Mouse (Mus musculus) intestine, embryonic 14.5 days (tissue): ENCODE measurements around the gene Arsg. TPM values are rescaled to one million over a fixed set of nuclear protein-coding genes. Genes with fewer than 3 reads are reported as not detected.

Experiments
- ATAC-seq: fragments of 200-750 bp; cut with Nextera tagmentation; replicated peaks from 2 replicates; pipeline ENCODE4 v1.8.0; 2017; ENCODE audit warnings: low read depth, moderate number of reproducible peaks, moderate TSS enrichment, moderate library complexity; ENCODE audit not compliant: low FRiP score, low TSS enrichment
- DNase-seq: peaks from one replicate; pipeline ENCODE4 v3.0.0-alpha.2; 2018; ENCODE audit warnings: low spot score
- H3K27ac ChIP-seq: fragments of 300-500 bp; sonication (generic); 2 replicates; pipeline ENCODE4 v1.5.1; 2014; ENCODE audit warnings: low read depth, mild to moderate bottlenecking, control low read depth
- H3K27me3 ChIP-seq: fragments of 300-500 bp; sonication (generic); replicated peaks from 2 replicates; pipeline ENCODE4 v1.6.1; 2014; ENCODE audit warnings: low read length, control low read depth; ENCODE audit not compliant: control insufficient read depth, insufficient read depth
- H3K36me3 ChIP-seq: fragments of 300-500 bp; sonication (generic); 2 replicates; pipeline ENCODE4 v1.6.1; 2014; ENCODE audit warnings: low read length, control low read depth; ENCODE audit not compliant: control insufficient read depth, insufficient read depth
- H3K4me1 ChIP-seq: fragments of 300-500 bp; sonication (generic); replicated peaks from 2 replicates; pipeline ENCODE4 v1.6.1; 2014; ENCODE audit warnings: low read length, control low read depth, mixed read lengths; ENCODE audit not compliant: control insufficient read depth, insufficient read depth
- H3K4me2 ChIP-seq: fragments of 300-500 bp; sonication (generic); 2 replicates; pipeline ENCODE4 v1.6.1; 2014; ENCODE audit warnings: low read length
- H3K4me3 ChIP-seq: fragments of 300-500 bp; sonication (generic); 2 replicates; pipeline ENCODE4 v1.5.1; 2014; ENCODE audit warnings: low read depth, low read length, control low read depth, mixed read lengths
- H3K9ac ChIP-seq: fragments of 300-500 bp; sonication (generic); 2 replicates; pipeline ENCODE4 v1.6.1; 2014; ENCODE audit warnings: mild to moderate bottlenecking, low read length
- H3K9me3 ChIP-seq: fragments of 300-500 bp; sonication (generic); 2 replicates; pipeline ENCODE4 v1.6.1; 2016; ENCODE audit warnings: low read length, control low read depth; ENCODE audit not compliant: control insufficient read depth
- WGBS: fragments of 180-500 bp; shearing (Covaris S2); extraction: QIAGEN DNeasy Blood & Tissue Kit; methylation state at CpG from one replicate; pipeline ENCODE4 v1.1.7; 2014; 5-methylcytosine and 5-hydroxymethylcytosine counted together
- polyA plus RNA-seq: library from polyadenylated mRNA; unstranded; fragments of >200 nt; fragmentation: Nextera tagmentation; extraction: Ambion mirVana; gene quantifications from 2 replicates; pipeline ENCODE4 v1.2.1, GENCODE M21; 2014

Arsg gene
- polyA plus RNA-seq, 1 experiment from 2014 or later, result 2.8 TPM

- Histone ChIP-seq H3K9me3 (no peaks in the 10 kb centered on the region), H3K4me2 (no peak overlapping the region), H3K36me3 (no peaks in the 10 kb centered on the region), H3K4me1 (no peaks in the 10 kb centered on the region), H3K4me3 (no peak overlapping the region), H3K27me3 (no peaks in the 10 kb centered on the region), H3K27ac (no peak overlapping the region), H3K9ac (no peak overlapping the region)
- WGBS, result 58% methylated on average over 3 of the region's 3 CpGs
- no peak for DNase-seq
- ATAC-seq, result no peak
Observed at GRCm38 (mm10) chr11:109507068-109507467, 33.9 kb downstream of the Arsg start.

GRCm38 (mm10) chr11:109512995-109513675, 40.0 kb downstream of the Arsg start:
- Histone ChIP-seq H3K27me3 (no peaks in the 10 kb centered on the region), H3K36me3 (no peaks in the 10 kb centered on the region), H3K27ac (no peak overlapping the region), H3K4me1 (no peaks in the 10 kb centered on the region), H3K4me2 (no peak overlapping the region), H3K9me3 (no peaks in the 10 kb centered on the region), H3K9ac (no peak overlapping the region), H3K4me3 (no peak overlapping the region)
- 89% methylated on average over 16 of the region's 16 CpGs for WGBS
- ATAC-seq (no peak), DNase-seq (no peak)

GRCm38 (mm10) chr11:109514064-109514612, 41.0 kb downstream of the Arsg start:
- H3K27me3 ChIP-seq, result no peaks in the 10 kb centered on the region
- DNase-seq (no peak), ATAC-seq (peak; percentile 55; the same call in 1 of the 2 replicates)
- H3K4me1 ChIP-seq, result no peaks in the 10 kb centered on the region
- H3K4me3 ChIP-seq, result no peak overlapping the region
- no peak overlapping the region for H3K4me2 ChIP-seq
- WGBS, result 36% methylated on average over 3 of the region's 3 CpGs
- no peak overlapping the region for H3K9ac ChIP-seq
- no peak overlapping the region for H3K27ac ChIP-seq
- H3K36me3 ChIP-seq, result no peaks in the 10 kb centered on the region
- H3K9me3 ChIP-seq, result no peaks in the 10 kb centered on the region

DNA sequence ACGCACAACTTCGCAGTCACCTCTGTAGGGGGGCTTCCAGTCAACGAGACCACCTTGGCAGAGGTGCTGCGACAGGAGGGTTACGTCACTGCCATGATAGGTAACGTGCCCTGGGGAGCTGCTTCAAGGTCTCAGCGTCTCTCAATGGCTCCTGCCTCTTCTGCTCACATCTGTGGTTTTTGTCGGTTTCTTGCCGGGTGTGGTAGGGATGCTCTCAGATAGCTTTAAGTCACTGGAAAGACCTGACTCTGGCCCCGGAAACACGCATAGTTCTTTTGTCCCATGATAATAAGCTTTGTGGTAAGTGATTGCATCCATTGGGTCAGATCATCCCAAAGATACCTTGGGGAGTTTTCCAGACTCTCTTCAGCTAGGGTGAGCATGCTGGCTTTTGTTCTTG, 44.2 kb downstream of the Arsg start:
- H3K4me1 ChIP-seq, result no peaks in the 10 kb centered on the region
- no peak overlapping the region for H3K4me3 ChIP-seq
- H3K27me3 ChIP-seq, result no peaks in the 10 kb centered on the region
- WGBS, result 88% methylated on average over 11 of the region's 11 CpGs
- no peaks in the 10 kb centered on the region for H3K9me3 ChIP-seq
- DNase-seq (no peak), ATAC-seq (no peak)
- no peak overlapping the region for H3K9ac ChIP-seq
- no peak overlapping the region for H3K4me2 ChIP-seq
- no peaks in the 10 kb centered on the region for H3K36me3 ChIP-seq
- H3K27ac ChIP-seq, result no peak overlapping the region

DNA sequence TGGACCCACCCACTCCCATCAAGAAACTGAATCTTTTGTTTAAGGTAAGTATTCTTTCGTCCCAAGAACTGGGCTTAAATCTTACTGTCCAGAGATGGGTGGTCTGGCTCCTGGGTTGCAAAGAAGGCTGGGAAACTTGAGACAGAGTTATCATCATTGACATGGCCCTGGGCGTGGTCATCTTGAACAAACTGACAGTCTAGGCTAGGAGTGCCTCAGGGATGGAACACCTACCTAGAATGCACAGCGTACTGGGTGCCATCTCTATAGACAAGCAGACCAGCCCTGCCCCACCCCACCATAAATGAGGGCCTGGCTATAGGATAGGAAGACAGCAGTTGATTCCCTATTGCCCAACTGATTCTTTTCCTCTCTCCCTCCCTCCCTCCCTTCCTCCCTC, 44.6 kb downstream of the Arsg start:
- no peak overlapping the region for H3K4me3 ChIP-seq
- ATAC-seq (no peak), DNase-seq (no peak)
- H3K9me3 ChIP-seq, result no peaks in the 10 kb centered on the region
- no peak overlapping the region for H3K27ac ChIP-seq
- no peaks in the 10 kb centered on the region for H3K27me3 ChIP-seq
- 90% methylated on average over 3 of the region's 3 CpGs for WGBS
- H3K4me1 ChIP-seq, result no peaks in the 10 kb centered on the region
- H3K4me2 ChIP-seq, result no peak overlapping the region
- H3K36me3 ChIP-seq, result no peaks in the 10 kb centered on the region
- H3K9ac ChIP-seq, result no peak overlapping the region

DNA sequence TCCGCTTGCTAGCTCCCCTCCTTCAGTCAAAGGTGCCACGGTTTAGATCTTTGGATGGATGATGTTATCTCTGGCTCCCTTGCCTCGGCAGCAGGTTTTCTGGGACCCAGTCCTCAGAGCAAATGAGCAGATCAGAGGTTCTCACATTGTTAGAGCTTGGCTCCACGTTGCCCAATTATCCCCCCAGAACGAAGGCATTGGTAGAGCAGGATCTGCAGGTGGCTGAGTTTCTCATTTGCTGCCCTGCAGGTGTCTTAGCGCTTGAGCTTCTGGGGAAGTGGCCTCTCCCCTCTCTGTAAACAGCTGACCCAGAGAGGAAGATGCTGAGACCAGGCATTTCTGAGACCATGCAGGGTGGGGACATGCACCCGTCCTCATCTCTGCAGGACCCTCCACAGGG, 47.8 kb downstream of the Arsg start:
- Histone ChIP-seq H3K4me1 (no peaks in the 10 kb centered on the region), H3K27me3 (no peaks in the 10 kb centered on the region), H3K27ac (no peak overlapping the region), H3K4me2 (no peak overlapping the region), H3K36me3 (no peaks in the 10 kb centered on the region), H3K4me3 (no peak overlapping the region), H3K9ac (no peak overlapping the region), H3K9me3 (no peaks in the 10 kb centered on the region)
- 37% methylated on average over 7 of the region's 7 CpGs for WGBS
- no peak for DNase-seq
- no peak for ATAC-seq

- Histone ChIP-seq H3K9ac (no peak overlapping the region), H3K4me3 (no peak overlapping the region), H3K9me3 (no peaks in the 10 kb centered on the region), H3K36me3 (no peaks in the 10 kb centered on the region), H3K4me2 (no peak overlapping the region), H3K4me1 (no peaks in the 10 kb centered on the region), H3K27me3 (no peaks in the 10 kb centered on the region), H3K27ac (no peak overlapping the region)
- 81% methylated on average over 5 of the region's 5 CpGs for WGBS
- ATAC-seq (no peak), DNase-seq (no peak)
Observed at GRCm38 (mm10) chr11:109524869-109525268, 51.7 kb downstream of the Arsg start.

DNA sequence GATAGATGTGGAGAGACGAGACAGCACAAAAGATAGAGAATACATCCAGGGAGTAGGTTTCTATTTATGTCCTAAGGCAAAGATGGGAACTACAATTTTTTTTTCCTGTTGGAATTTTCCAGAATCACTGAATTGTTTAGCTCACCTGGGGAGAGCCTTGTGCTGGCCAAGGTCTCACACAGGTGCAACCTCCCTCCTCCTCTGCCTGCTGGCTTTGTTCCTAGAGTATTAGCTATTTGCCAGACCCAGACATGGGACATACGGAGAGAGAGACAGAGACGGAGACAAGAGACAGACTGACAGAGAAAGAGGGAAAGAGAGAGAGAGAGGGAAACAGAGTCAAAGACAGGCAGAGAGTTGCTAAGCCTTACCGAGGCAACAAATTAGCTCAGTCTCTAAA, 52.4 kb downstream of the Arsg start:
- no peak overlapping the region for H3K4me2 ChIP-seq
- H3K27ac ChIP-seq, result no peak overlapping the region
- no peak overlapping the region for H3K9ac ChIP-seq
- WGBS, result 86% methylated on average over 4 of the region's 4 CpGs
- no peaks in the 10 kb centered on the region for H3K9me3 ChIP-seq
- ATAC-seq (no peak), DNase-seq (no peak)
- H3K27me3 ChIP-seq, result no peaks in the 10 kb centered on the region
- H3K36me3 ChIP-seq, result no peaks in the 10 kb centered on the region
- no peaks in the 10 kb centered on the region for H3K4me1 ChIP-seq
- H3K4me3 ChIP-seq, result no peak overlapping the region

- ATAC-seq (no peak), DNase-seq (no peak)
- H3K4me3 ChIP-seq, result no peak overlapping the region
- H3K27me3 ChIP-seq, result no peaks in the 10 kb centered on the region
- WGBS, result 85% methylated on average over 4 of the region's 4 CpGs
- no peaks in the 10 kb centered on the region for H3K4me1 ChIP-seq
- H3K36me3 ChIP-seq, result no peaks in the 10 kb centered on the region
- H3K9ac ChIP-seq, result no peak overlapping the region
- no peak overlapping the region for H3K4me2 ChIP-seq
- H3K27ac ChIP-seq, result no peak overlapping the region
- H3K9me3 ChIP-seq, result no peaks in the 10 kb centered on the region
Observed at GRCm38 (mm10) chr11:109530030-109530429, 56.9 kb downstream of the Arsg start.
